Mouse (Mus musculus) heart, postnatal 0 days (tissue): Measurements from ENCODE around the gene Ppp2r2c. TPM values are rescaled to one million over a fixed set of nuclear protein-coding genes. Genes with fewer than 3 reads are reported as not detected.
A peak's percentile ranks its signal among the peaks of the same experiment; 100 is the strongest.

Experiments used
- ATAC-seq: fragments of 200-750 bp; cut with Nextera tagmentation; 2 replicates; pipeline ENCODE4 v1.8.0; 2017; ENCODE audit warnings: low read depth, moderate number of reproducible peaks, moderate library complexity; ENCODE audit not compliant: insufficient read depth
- DNase-seq: peaks from one replicate; pipeline ENCODE4 v3.0.0-alpha.2; 2016; ENCODE audit warnings: low spot score
- H3K27ac ChIP-seq: fragments of 300-500 bp; sonication (generic); 2 replicates; pipeline ENCODE4 v1.5.1; 2014; ENCODE audit warnings: low read depth, mild to moderate bottlenecking
- H3K27me3 ChIP-seq: fragments of 300-500 bp; sonication (generic); 2 replicates; pipeline ENCODE4 v1.6.1; 2014; ENCODE audit warnings: low read length, mixed read lengths; ENCODE audit not compliant: control insufficient read depth, insufficient read depth
- H3K36me3 ChIP-seq: fragments of 300-500 bp; sonication (generic); replicated peaks from 2 replicates; pipeline ENCODE4 v1.6.1; 2014; ENCODE audit warnings: low read length, mixed read lengths; ENCODE audit not compliant: control insufficient read depth, insufficient read depth
- H3K4me1 ChIP-seq: fragments of 300-500 bp; sonication (generic); 2 replicates; pipeline ENCODE4 v1.6.1; 2014; ENCODE audit warnings: antibody characterized with exemption; ENCODE audit not compliant: control insufficient read depth, insufficient read depth
- H3K4me2 ChIP-seq: fragments of 300-500 bp; sonication (generic); 2 replicates; pipeline ENCODE4 v1.6.1; 2014; ENCODE audit warnings: low read depth, mild to moderate bottlenecking, low read length, moderate library complexity
- H3K4me3 ChIP-seq: fragments of 300-500 bp; sonication (generic); 2 replicates; pipeline ENCODE4 v1.5.1; 2014; ENCODE audit warnings: low read depth, low read length
- H3K9ac ChIP-seq: fragments of 300-500 bp; sonication (generic); replicated peaks from 2 replicates; pipeline ENCODE4 v1.6.1; 2014; ENCODE audit warnings: low read depth, low read length, mixed read lengths
- H3K9me3 ChIP-seq: fragments of 300-500 bp; sonication (generic); replicated peaks from 2 replicates; pipeline ENCODE4 v1.6.1; 2016; ENCODE audit warnings: low read length; ENCODE audit not compliant: control insufficient read depth
- CTCF ChIP-seq: IDR thresholded peaks from 2 replicates; pipeline ENCODE4 v1.5.1; 2016; ENCODE audit warnings: antibody characterized with exemption, control low read depth, low read depth
- EP300 ChIP-seq: IDR thresholded peaks from 2 replicates; pipeline ENCODE4 v1.6.1; 2016; ENCODE audit warnings: antibody characterized with exemption, low read depth
- whole genome bisulfite sequencing: fragments of 180-500 bp; shearing (Covaris S2); extraction: QIAGEN DNeasy Blood & Tissue Kit; methylation state at CpG from one replicate; pipeline ENCODE4 v1.1.7; 2014; 5-methylcytosine and 5-hydroxymethylcytosine counted together
- polyA plus RNA-seq: library from polyadenylated mRNA; unstranded; fragments of >200 nt; fragmentation: Nextera tagmentation; extraction: Ambion mirVana; gene quantifications from 2 replicates; pipeline ENCODE4 v1.2.1, GENCODE M21; 2015
- total RNA-seq: library from RNA; depleted of rRNA; stranded (reverse); fragments of >200 nt; gene quantifications from 2 replicates; pipeline ENCODE4 v1.2.3, GENCODE M21; 2014; ENCODE audit warnings: low replicate concordance

Gene Ppp2r2c
- total and polyA plus RNA-seq, 2 experiments from 2014 or later: not detected

DNA sequence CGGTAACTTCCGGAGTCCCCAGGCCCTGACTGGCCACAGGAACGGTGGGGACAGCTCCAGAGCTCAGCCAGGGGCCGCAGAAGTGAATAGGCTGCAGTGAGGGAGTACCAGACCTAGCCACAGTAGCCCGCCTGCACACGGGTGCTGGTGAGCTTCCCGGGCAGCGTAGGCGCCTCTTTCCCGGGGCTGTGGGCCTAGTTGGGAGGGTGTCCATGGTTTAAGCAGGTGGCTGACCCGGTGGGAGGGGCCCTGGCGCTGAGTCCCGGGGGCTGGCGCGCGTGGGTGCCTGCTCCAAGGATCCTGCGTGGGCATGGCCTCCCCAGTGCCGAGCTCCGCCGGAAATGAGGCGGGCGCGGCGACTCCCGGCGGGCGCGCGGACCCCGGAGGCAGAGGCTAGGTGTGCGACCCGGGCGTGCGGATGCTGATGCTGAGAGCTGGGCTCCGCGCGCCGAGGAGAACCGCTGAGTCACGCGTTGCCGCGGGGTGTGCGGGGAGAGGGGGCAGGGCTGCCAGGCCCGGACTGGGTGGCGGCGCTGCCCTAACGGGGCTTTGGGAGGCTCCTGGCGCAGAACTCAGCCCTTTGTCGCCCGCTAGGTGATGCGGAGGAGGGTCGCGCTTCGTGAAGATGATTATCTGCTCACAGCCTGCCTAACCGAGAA lies 1.4 kb downstream of the Ppp2r2c start:
- TF ChIP-seq EP300 (no peak), CTCF (no peak)
- no peak overlapping the region for H3K27ac ChIP-seq
- H3K36me3 ChIP-seq: no peaks in the 10 kb centered on the region
- peaks cover 81% of the 10 kb centered on the region for H3K27me3 ChIP-seq
- 1% methylated on average over 55 of the region's 56 CpGs for WGBS
- no peaks in the 10 kb centered on the region for H3K9me3 ChIP-seq
- no peak overlapping the region for H3K9ac ChIP-seq
- peak overlapping the region; percentile 20 for H3K4me2 ChIP-seq
- H3K4me1 ChIP-seq: no peaks in the 10 kb centered on the region
- no peak for ATAC-seq
- H3K4me3 ChIP-seq: peak overlapping the region; percentile 32
- DNase-seq: no peak

DNA sequence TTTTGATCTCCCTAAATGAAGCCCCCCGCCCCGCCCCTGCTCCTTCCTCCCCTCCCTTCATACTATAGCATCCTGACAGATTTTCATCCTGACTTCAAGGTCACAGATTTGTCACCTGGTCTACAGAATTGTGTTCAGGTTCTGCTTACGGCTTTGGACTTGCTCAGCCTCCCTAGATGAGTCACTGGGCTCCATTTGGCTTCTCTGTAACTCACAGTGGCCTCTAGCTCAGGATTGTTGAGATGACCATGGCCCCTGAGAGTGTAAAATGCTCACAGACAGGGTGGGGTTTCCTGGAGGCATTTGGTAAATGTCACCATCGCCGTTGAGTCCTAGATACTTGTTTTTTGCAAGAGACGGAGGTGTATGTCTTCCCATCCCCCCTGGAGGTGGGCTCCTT lies 2.6 kb downstream of the Ppp2r2c start:
- H3K9me3 ChIP-seq: no peaks in the 10 kb centered on the region
- no peak for ATAC-seq
- TF ChIP-seq CTCF: no peak
- TF ChIP-seq EP300: no peak

DNA sequence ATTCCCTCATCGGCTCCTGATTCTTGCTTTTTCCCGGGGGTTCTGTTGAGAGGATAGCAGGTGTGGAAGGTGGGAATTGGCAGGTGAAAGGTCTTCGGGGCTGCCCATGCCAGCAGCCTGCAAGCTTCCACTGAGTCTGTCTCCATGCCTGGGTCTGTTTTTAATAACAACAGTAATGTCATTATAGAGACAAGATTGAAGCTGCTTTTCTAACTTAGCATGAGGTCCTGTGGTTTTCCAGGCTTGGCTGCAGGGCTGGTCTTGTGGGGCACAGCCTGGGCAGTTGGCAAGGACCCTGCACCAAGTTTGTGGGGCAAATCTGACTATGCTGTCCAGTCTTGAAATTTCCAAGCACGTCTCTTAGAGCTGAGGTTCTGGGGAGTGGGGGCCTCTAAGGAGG lies 7.6 kb downstream of the Ppp2r2c start:
- H3K27me3 ChIP-seq: peaks cover 27% of the 10 kb centered on the region
- WGBS: 62% methylated on average over 4 of the region's 4 CpGs

More for the DNA sequence above, 2.6 kb downstream of the Ppp2r2c start:
- Histone ChIP-seq H3K27me3 (peaks cover 73% of the 10 kb centered on the region), H3K4me2 (no peak overlapping the region), H3K36me3 (no peaks in the 10 kb centered on the region), H3K4me1 (no peaks in the 10 kb centered on the region), H3K9ac (no peak overlapping the region), H3K27ac (no peak overlapping the region), H3K4me3 (no peak overlapping the region)
- DNase-seq: no peak
- WGBS: 80% methylated on average over 6 of the region's 6 CpGs

DNA sequence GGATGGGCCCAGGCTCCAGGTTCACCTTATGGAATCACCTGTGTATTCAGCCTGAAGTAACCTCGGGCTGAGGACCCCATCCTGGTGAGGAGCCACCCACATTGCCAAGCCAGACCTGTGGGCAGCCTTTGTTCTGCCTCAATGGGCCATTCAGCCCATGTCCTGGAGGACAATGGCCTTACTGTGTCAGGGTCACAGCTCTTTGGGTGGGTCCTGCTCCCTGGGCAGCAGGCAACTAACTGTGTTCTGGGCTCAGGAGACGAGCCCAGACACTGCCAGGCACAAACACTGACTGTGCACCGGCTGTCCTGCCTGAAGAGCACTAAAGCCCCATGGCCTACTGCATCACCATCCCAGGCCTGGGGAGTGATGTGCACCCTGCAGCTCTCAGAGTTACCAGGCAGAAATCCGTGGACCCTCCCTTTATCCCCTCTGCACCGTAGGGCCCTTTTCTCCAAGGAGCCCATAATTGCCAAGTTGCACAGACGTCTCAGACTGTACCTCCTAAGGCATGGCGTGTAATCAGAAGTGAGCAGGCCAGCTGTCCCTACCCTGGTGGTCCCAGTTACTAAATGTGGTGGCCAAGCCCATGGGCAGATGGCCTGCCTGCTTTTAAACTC lies 8.6 kb downstream of the Ppp2r2c start:
- WGBS: 65% methylated on average over 7 of the region's 7 CpGs
- no peaks in the 10 kb centered on the region for H3K9me3 ChIP-seq
- TF ChIP-seq CTCF: no peak
- no peak for TF ChIP-seq EP300
- peaks cover 18% of the 10 kb centered on the region for H3K27me3 ChIP-seq
- no peak overlapping the region for H3K9ac ChIP-seq
- no peak overlapping the region for H3K4me3 ChIP-seq
- no peaks in the 10 kb centered on the region for H3K4me1 ChIP-seq
- no peaks in the 10 kb centered on the region for H3K36me3 ChIP-seq
- H3K27ac ChIP-seq: no peak overlapping the region
- ATAC-seq (no peak), DNase-seq (no peak)
- H3K4me2 ChIP-seq: no peak overlapping the region

More for the DNA sequence above, 7.6 kb downstream of the Ppp2r2c start:
- Histone ChIP-seq H3K4me2 (no peak overlapping the region), H3K9me3 (no peaks in the 10 kb centered on the region), H3K4me3 (no peak overlapping the region), H3K4me1 (no peaks in the 10 kb centered on the region), H3K27ac (no peak overlapping the region), H3K36me3 (no peaks in the 10 kb centered on the region), H3K9ac (no peak overlapping the region)
- ATAC-seq (no peak), DNase-seq (no peak)
- TF ChIP-seq EP300: no peak
- no peak for TF ChIP-seq CTCF

DNA sequence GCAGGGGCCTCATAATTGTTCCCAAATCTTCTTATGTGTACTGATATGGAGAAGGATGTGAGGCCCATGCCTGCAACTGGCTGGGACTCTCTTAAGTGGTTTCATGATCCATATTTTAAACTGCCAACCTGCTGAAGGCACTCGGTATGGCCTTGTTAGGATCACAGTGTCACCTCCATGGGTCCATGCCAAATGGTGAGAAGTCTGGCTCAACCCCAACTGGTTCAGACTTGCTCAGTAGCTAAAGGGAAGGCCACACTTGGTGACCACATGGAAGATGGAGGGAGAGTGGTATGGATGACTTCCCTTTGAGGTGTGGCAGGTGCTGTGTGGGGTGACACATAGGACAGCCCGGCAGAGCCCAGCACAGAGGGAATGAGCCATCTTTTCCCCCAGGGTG lies 9.3 kb downstream of the Ppp2r2c start:
- H3K4me2 ChIP-seq: no peak overlapping the region
- H3K4me1 ChIP-seq: no peaks in the 10 kb centered on the region
- no peaks in the 10 kb centered on the region for H3K9me3 ChIP-seq
- H3K36me3 ChIP-seq: no peaks in the 10 kb centered on the region
- no peak for TF ChIP-seq EP300
- no peak for TF ChIP-seq CTCF
- 64% methylated on average over 2 of the region's 2 CpGs for WGBS
- H3K9ac ChIP-seq: no peak overlapping the region
- H3K27me3 ChIP-seq: peaks cover 10% of the 10 kb centered on the region
- H3K27ac ChIP-seq: no peak overlapping the region
- DNase-seq (no peak), ATAC-seq (no peak)
- no peak overlapping the region for H3K4me3 ChIP-seq

DNA sequence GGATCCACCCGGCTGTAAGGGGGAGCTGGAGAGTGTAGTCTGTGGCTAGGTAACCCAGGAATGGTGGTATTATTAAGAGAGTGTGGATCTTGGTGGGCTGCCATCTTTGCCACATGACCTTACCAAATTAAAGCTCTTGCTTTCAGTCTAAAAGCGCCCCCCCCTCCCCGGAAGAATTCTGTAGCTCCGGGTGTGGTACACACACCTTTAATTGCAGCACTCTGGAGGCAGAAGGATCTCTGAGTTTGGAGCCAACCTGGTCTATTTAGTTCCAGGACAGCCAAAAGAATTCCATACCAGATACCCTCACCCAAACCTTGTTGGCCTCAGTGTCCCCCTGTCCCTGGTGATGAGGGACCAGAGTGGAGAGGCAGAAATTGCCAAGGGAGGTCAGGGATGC lies 10.5 kb downstream of the Ppp2r2c start:
- Histone ChIP-seq H3K36me3 (no peaks in the 10 kb centered on the region), H3K27me3 (peaks cover 8% of the 10 kb centered on the region; the same call in 1 of the 2 replicates), H3K4me3 (no peak overlapping the region), H3K27ac (no peak overlapping the region), H3K4me2 (no peak overlapping the region), H3K9ac (no peak overlapping the region), H3K4me1 (no peaks in the 10 kb centered on the region), H3K9me3 (no peaks in the 10 kb centered on the region)
- no peak for DNase-seq
- 83% methylated on average over 4 of the region's 4 CpGs for WGBS
- no peak for ATAC-seq
- no peak for TF ChIP-seq EP300
- no peak for TF ChIP-seq CTCF
